Mouse (Mus musculus) gastrocnemius, postnatal 36 days (tissue): ENCODE data around the gene Pip5k1c. TPM values are rescaled to one million over a fixed set of nuclear protein-coding genes. Genes with fewer than 3 reads are reported as not detected.

ENCODE experiments used
- DNase-seq, 2 experiments: peaks; one replicate each; pipeline ENCODE4 v3.0.0; 2022
- intact Hi-C: fragments of 180-260 bp; cut with DNase I; formaldehyde crosslinking; loops from one replicate; pipeline ENCODE4 v1.15.1; 2025
- total RNA-seq, 2 experiments: library from RNA; stranded (reverse); gene quantifications; 2 replicates each; pipeline ENCODE4 v1.2.3; 2021

The Pip5k1c gene
- total RNA-seq, 2 experiments from 2014 or later = 21.4 to 23.2 TPM

DNA sequence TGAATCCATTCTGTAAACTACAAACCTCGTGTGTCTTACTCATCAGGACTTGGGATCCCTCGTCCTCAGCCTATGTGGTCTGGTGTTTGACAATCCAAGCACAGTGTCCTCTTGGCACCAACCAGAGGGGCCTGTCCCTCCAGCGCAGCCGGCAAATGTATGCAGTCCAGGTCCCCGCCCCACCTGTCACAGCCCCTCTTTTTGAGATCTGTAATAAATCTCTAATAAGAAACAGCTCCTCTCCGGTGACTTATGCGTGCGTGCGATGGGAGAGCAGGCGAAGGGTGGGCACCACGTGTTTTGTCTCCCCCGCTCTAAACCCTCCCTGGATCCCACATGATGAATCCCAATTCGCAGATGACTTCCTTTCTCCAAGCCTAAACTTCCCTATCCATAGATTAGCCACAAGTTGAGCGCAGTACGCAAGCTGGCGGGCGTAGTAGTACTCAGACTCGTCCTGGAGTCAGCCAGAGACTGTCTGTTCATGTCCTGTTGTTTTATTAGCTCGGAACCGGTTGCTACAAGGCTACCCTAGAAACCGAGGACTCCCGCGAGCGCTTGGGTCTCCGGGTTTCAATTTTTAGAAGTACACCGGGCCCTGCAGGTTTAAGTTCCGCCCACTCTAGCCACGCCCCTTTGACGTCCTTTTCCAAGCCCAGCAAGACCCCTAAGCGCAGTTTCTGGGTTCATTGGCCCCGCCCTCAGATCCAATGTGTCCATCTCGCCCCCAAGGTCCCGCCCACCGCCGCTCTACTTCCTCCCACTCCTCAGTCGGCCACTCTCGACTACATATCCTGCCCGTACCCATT, 27.2 kb downstream of the Pip5k1c start:
- intact Hi-C loops = loop anchor here (2.0 kb wide), 1 partner anchor 27 kb away; the partner anchor contains the start of gene Pip5k1c
- peak; percentile 90 to 94 for DNase-seq

- intact Hi-C loops = loop anchor here (2.0 kb wide), 1 partner anchor 28 kb away; the partner anchor contains the start of gene Pip5k1c
- peak; percentile 95 to 99 for DNase-seq
Measured at GRCm38 (mm10) chr10:81320550-81321347, 28.0 kb downstream of the Pip5k1c start, which contains the start of gene Cactin. TSS of gene Cactin (plus strand) at chr10:81321103.

DNA sequence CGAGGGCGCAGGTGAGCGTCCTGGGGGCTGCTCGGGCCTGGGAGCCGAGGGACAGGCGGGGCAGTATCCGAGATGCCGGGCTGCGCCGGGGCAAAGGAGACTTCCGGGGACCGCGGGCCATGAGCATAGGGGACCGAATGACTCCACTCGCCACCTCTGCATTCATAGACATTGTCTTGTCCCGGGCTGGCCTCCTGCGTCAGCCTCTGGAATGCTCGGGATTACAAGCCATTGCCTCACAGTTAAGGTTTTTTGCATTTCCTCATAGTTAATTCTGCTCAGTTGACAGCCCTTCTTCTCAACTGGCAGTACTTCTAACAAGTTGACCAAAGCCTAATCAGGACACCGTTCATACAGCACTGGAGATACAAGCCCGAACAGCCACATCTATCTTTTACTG, 28.7 kb downstream of the Pip5k1c start:
- intact Hi-C loops = loop anchor here (2.0 kb wide), 1 partner anchor 29 kb away; the partner anchor contains the start of gene Pip5k1c
- DNase-seq = no peak

GRCm38 (mm10) chr10:81322444-81322843, 29.7 kb downstream of the Pip5k1c start:
- DNase-seq = no peak
- intact Hi-C loops = no loop called here

DNA sequence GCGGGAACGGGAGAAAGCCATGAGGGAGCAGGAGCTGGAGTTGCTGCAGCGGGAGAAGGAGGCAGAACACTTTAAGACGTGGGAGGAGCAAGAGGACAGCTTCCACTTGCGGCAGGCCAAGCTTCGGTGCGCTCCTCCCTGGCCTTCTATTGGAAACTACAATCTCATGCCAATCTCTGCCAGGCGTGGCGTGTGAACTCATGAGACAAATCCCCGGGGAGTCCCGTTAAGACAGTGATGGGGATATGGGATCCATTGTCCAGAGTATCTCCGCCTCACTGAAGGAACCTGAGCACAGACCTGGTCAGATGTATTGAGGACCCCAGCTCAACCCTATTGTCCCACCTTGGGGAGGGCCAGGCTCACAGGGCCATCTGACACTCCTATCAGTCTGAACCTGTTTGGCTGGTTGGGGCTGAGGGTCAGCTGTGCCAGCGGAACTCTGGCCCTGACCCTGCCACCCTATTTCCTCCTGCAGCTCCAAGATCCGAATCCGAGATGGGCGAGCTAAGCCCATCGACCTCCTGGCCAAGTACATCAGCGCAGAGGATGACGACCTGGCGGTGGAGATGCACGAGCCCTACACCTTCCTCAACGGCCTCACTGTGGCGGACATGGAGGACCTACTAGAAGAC, 30.5 kb downstream of the Pip5k1c start:
- intact Hi-C loops = no loop called here
- DNase-seq = no peak

DNA sequence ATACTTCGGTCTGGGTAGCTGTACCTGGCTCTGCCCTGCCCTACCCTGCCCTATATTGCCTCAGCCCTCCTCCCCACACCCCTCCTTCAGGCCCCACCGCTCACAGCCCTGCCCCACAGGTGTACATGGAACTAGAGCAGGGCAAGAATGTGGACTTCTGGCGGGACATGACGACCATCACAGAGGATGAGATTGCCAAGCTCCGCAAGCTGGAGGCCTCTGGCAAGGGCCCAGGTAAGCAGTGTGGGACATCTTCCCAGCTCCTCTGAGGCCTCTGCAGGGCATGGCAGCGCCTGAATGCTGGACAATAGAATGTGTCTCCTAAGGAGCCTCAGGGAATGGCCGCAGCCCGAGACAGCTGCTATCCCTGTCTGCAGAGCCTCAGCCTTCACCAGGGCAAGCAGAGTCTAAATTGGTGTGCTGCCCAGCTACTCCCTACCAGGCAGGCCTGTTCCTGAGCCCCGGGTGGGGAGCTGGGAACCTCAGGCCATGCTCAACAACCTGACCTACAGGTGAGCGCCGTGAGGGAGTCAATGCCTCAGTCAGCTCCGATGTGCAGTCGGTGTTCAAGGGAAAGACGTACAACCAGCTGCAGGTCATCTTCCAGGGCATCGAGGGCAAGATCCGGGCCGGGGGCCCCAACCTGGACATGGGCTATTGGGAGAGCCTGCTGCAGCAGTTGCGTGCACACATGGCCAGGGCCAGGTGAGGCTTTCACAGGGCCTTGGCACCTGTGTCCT, 31.2 kb downstream of the Pip5k1c start:
- no peak for DNase-seq
- intact Hi-C loops = no loop called here

DNA sequence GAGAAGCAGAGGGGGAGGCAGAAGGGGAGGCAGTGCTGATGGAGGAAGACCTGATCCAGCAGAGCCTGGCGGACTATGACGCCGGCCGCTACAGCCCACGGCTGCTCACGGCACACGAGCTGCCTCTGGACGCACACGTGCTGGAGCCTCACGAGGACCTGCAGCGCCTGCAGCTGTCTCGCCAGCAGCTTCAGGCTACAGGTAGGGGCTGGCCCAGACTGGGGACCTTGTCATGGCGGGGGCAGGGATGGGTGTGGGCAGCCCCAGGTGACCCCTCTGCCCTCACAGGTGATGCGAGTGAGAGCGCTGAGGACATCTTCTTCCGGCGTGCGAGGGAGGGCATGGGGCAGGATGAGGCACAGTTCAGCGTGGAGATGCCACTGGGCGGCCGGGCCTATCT, 32.4 kb downstream of the Pip5k1c start:
- DNase-seq = no peak
- intact Hi-C loops = no loop called here

GRCm38 (mm10) chr10:81325781-81326180, 33.0 kb downstream of the Pip5k1c start:
- intact Hi-C loops = no loop called here
- no peak for DNase-seq

DNA sequence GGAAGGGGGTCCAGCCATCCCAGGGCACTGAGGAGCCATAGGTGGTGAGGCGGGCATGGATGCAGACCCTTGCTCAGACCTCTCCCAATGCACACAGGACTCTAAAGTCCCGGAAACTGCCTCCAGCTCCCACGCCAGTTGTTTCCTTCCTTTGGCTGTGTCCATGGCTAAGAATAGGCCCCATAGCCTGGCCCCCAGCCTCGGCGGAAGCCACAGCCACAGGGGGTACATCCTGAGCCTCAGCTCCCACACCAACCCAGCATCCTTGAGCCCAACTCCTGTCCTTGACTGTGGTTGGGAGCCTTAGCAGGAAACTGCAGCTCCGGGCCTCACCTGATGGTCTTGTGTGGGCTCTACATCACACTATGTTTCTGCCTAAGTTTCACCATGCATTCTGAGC, 34.1 kb downstream of the Pip5k1c start:
- no peak for DNase-seq

DNA sequence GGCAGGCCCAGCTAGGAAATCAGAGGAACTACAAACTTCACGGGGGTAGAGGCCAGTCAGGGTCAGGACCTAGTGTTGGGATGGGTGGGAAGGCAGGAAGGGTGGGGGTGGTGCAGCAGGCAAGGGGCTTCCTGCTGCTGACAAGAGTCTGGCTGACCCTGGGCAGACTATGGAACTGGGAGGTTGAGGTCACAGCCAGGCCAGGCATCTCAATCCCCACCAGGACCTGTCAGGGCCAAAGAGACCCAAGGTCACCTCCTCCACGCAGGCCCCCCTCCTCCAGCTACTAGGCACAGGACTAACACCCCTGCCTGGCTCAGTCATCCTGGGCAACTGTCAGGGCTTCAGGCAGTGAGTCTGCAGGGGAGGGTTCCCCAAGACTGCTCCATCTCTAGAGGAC, 35.2 kb downstream of the Pip5k1c start:
- intact Hi-C loops = no loop called here
- DNase-seq = no peak

More for the DNA sequence above, 34.1 kb downstream of the Pip5k1c start:
- intact Hi-C loops = no loop called here

GRCm38 (mm10) chr10:81328386-81328785, 35.6 kb downstream of the Pip5k1c start, which contains the start of gene Tbxa2r:
TSS of gene Tbxa2r (plus strand) at chr10:81328731.
- intact Hi-C loops = no loop called here
- DNase-seq = peak in 1 of 2 experiments; percentile 44

GRCm38 (mm10) chr10:81329194-81329975, 36.6 kb downstream of the Pip5k1c start:
- intact Hi-C loops = no loop called here
- DNase-seq = no peak

- intact Hi-C loops = no loop called here
- DNase-seq = peak in 1 of 2 experiments; percentile 68
Measured at GRCm38 (mm10) chr10:81330007-81330406, 37.2 kb downstream of the Pip5k1c start.

DNA sequence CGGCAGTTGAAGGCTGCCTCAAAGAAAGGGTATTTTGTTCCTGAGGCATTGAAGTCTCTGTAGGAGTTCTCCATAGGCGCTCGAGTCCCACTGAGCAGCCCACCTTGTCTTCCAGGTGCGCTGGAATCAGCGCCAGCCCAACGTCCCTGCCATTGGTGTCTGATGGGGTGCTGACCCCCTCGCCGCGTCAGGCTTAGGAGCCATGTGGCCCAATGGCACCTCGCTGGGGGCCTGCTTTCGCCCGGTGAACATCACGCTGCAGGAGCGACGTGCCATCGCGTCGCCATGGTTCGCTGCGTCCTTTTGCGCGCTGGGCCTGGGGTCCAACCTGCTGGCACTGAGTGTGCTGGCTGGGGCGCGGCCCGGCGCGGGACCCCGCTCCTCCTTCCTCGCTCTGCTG, 39.5 kb downstream of the Pip5k1c start:
- DNase-seq = no peak
- intact Hi-C loops = no loop called here

DNA sequence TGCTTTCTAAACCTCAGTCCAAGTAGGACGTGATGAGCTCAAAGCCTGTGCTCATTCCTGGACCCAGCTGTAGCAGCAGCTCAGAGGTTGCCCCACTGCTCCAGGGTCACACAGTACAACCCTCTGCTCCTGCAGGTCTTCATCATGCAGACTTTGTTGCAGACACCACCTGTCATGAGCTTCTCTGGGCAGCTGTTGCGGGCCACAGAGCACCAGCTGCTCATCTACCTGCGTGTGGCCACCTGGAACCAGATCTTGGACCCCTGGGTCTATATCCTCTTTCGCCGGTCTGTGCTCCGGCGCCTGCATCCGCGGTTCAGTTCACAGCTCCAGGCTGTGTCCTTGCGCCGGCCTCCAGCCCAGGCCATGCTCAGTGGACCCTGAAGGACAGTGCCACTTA, 41.6 kb downstream of the Pip5k1c start:
- intact Hi-C loops = no loop called here
- DNase-seq = no peak

DNA sequence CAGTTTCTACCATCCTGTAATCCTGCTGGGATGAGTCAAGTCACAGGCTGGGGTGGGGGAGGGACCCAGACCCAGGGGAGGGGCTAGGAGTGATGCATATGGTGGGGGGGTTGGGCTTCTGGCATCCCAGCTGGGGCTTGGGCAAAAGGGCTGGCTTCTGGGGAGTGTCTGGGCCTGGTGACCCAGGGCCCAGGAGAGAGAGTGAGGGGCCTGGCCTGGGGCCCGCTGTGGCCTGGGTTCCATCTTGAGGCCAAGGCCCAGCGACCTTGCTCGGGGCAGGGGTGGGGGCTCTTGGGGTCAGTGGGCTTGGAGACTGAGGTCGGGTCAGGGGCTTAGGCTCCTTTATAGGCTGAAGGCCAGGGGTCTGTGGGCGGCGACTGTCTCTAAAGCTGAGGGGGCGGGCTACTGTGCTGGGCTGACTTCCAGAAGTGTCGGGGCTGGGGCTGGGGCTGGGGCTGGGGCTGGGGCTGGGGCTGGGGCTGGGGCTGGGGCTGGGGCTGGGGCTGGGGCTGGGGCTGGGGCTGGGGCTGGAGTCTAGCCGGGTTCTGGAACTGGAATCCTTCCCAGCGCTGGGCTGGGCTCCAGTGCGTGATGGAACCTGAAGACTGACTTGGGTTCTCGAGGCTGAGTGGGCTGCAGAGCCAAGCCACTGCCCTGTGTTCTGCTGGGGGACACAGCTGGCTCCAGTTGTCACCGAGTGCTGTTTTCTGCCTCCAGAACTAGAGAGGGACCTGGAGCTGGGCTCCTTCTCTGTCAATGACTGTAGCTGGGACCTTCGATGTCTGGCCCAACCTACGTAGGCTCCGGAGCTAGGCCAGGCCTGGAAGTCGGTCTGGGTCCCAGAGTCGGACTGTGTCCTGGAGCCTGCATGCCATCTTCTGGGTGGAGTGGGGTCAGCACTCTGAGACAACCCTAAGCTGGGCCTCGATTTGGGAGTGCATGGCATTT, 42.9 kb downstream of the Pip5k1c start:
- DNase-seq = no peak

GRCm38 (mm10) chr10:81336558-81336957, 43.8 kb downstream of the Pip5k1c start:
- intact Hi-C loops = no loop called here
- no peak for DNase-seq

More for the DNA sequence above, 42.9 kb downstream of the Pip5k1c start:
- intact Hi-C loops = no loop called here
